Mouse (Mus musculus): ENCODE data around the gene Pnkd.
"Not testable (repeated sequence)": the region's sequence is repeated elsewhere in the genome, so short reads cannot be mapped to it uniquely, and the experiment has no call there.

Gene Pnkd

GRCm38 (mm10) chr1:74298157-74298750 is 13.5 kb downstream of the Pnkd start:
- DNase-seq (ENCODE audit: low read depth) = no peak

GRCm38 (mm10) chr1:74298996-74299395 is 14.3 kb downstream of the Pnkd start:
- peak; percentile 85 for DNase-seq (ENCODE audit: low read depth)

GRCm38 (mm10) chr1:74300347-74301110 is 15.8 kb downstream of the Pnkd start:
- DNase-seq (ENCODE audit: low read depth) = no peak

- DNase-seq (ENCODE audit: low read depth) = no peak
These were observed 17.5 kb downstream of the Pnkd start for GRCm38 (mm10) chr1:74302229-74302628.

GRCm38 (mm10) chr1:74302835-74303234 is 18.1 kb downstream of the Pnkd start:
- DNase-seq (ENCODE audit: low read depth) = no peak

- DNase-seq (ENCODE audit: low read depth) = no peak
These were observed 19.0 kb downstream of the Pnkd start for GRCm38 (mm10) chr1:74303509-74304338.

- DNase-seq (ENCODE audit: low read depth) = no peak
These were observed 19.6 kb downstream of the Pnkd start for GRCm38 (mm10) chr1:74304339-74304790.

GRCm38 (mm10) chr1:74304946-74305345 is 20.2 kb downstream of the Pnkd start:
- no peak for DNase-seq (ENCODE audit: low read depth)

GRCm38 (mm10) chr1:74305522-74305921 is 20.8 kb downstream of the Pnkd start, which contains the start of gene Tmbim1:
Tmbim1 (minus strand) TSS chr1:74305622.
- no peak for DNase-seq (ENCODE audit: low read depth)

GRCm38 (mm10) chr1:74307146-74307545 is 22.4 kb downstream of the Pnkd start:
- DNase-seq (ENCODE audit: low read depth) = no peak

GRCm38 (mm10) chr1:74308001-74308964 is 23.6 kb downstream of the Pnkd start:
- no peak for DNase-seq (ENCODE audit: low read depth)

GRCm38 (mm10) chr1:74309767-74310166 is 25.0 kb downstream of the Pnkd start:
- DNase-seq (ENCODE audit: low read depth) = no peak

- no peak for DNase-seq (ENCODE audit: low read depth)
These were observed 28.4 kb downstream of the Pnkd start for GRCm38 (mm10) chr1:74313049-74313692.

- no peak for DNase-seq (ENCODE audit: low read depth)
These were observed 30.1 kb downstream of the Pnkd start for GRCm38 (mm10) chr1:74314796-74315195.

- DNase-seq (ENCODE audit: low read depth) = no peak
These were observed 31.5 kb downstream of the Pnkd start for GRCm38 (mm10) chr1:74316114-74316827.

- no peak for DNase-seq (ENCODE audit: low read depth)
These were observed 34.0 kb downstream of the Pnkd start for GRCm38 (mm10) chr1:74318711-74319110.

GRCm38 (mm10) chr1:74321396-74321795 is 36.7 kb downstream of the Pnkd start:
- no peak for DNase-seq (ENCODE audit: low read depth)

- not testable (repeated sequence) for DNase-seq (ENCODE audit: low read depth)
These were observed 42.2 kb downstream of the Pnkd start for GRCm38 (mm10) chr1:74326916-74327315.

GRCm38 (mm10) chr1:74329899-74330431 is 45.2 kb downstream of the Pnkd start:
- DNase-seq (ENCODE audit: low read depth) = no peak

Measured in fibroblast of lung, adult 2 months (primary cell).